In the genomic region with DNA sequence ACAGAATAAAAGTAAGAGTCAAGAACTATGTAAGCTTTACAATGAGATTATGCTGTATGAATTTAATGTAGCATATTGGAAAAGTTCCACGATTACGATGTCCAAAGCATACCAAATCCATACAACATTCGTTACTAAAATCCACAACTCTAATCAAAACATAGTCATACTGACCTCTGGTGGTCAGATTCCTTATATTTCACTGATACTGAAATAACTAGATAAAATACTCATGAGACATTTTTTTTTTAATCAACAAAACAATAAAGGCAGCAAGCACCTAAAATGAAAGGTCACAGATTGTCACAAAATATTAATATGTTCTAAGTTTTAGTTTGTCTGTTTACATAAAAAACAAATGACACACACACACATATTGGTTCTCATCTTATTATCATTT, we compare ENCODE assay signal across 8 mouse cellular contexts. TPM values are rescaled to one million over a fixed set of nuclear protein-coding genes. Genes with fewer than 3 reads are reported as not detected.
DNase-seq lines count a peak whose midpoint lies in the region; ATAC-seq lines count a peak whose summit lies in the region.

No protein-coding gene starts in this region.

- peaks cover 6% of the 10 kb centered on the region for H3K36me3 ChIP-seq in heart, embryonic 13.5 days
- H3K36me3 ChIP-seq in embryonic facial prominence, embryonic 12.5 days = no peaks in the 10 kb centered on the region
- no peaks in the 10 kb centered on the region for H3K36me3 ChIP-seq in limb, embryonic 13.5 days

- H3K4me2 ChIP-seq in heart, embryonic 13.5 days = peak overlapping the region; percentile 82
- H3K4me2 ChIP-seq in embryonic facial prominence, embryonic 12.5 days (replicated peaks) = peak overlapping the region; percentile 71; the same call in 1 of the 2 replicates
- peak overlapping the region; percentile 74 for H3K4me2 ChIP-seq in limb, embryonic 13.5 days (replicated peaks)

- H3K27ac ChIP-seq in heart, embryonic 13.5 days (replicated peaks) = no peak overlapping the region
- no peak overlapping the region for H3K27ac ChIP-seq in embryonic facial prominence, embryonic 12.5 days
- H3K27ac ChIP-seq in limb, embryonic 13.5 days = no peak overlapping the region

- DNase-seq in heart, adult 11 months = no peak
- DNase-seq in ES-CJ7 (ENCODE audit: low read depth, low spot score) = peak; percentile 47
- peak; percentile 82 for DNase-seq in retina, postnatal 1 day
- DNase-seq in right cerebral cortex, postnatal 10 days (ENCODE audit: low spot score in 2 of 2) = no peak

- H3K9ac ChIP-seq in heart, embryonic 13.5 days = no peak overlapping the region
- H3K9ac ChIP-seq in embryonic facial prominence, embryonic 12.5 days = no peak overlapping the region
- H3K9ac ChIP-seq in limb, embryonic 13.5 days = no peak overlapping the region

- peak overlapping the region; percentile 92; the same call in 1 of the 2 replicates for H3K4me3 ChIP-seq in heart, embryonic 13.5 days
- no peak overlapping the region; the same call in 1 of the 2 replicates for H3K4me3 ChIP-seq in embryonic facial prominence, embryonic 12.5 days
- peak overlapping the region; percentile 83; the same call in 1 of the 2 replicates for H3K4me3 ChIP-seq in limb, embryonic 13.5 days

- WGBS in heart, embryonic 13.5 days = 37% methylated on average over 3 of the region's 3 CpGs
- 21% methylated on average over 3 of the region's 3 CpGs for WGBS in embryonic facial prominence, embryonic 12.5 days
- 34% methylated on average over 3 of the region's 3 CpGs for WGBS in limb, embryonic 13.5 days

- no peak for ATAC-seq in heart, embryonic 13.5 days (ENCODE audit: extremely low read depth, insufficient number of reproducible peaks, low FRiP score, low TSS enrichment)
- no peak for ATAC-seq in embryonic facial prominence, embryonic 12.5 days (ENCODE audit: insufficient number of reproducible peaks, insufficient read depth, low FRiP score, low TSS enrichment)
- no peak for ATAC-seq in limb, embryonic 13.5 days (ENCODE audit: low FRiP score, low read depth)
- no peak for ATAC-seq in monocyte, adult 5-6 weeks (replicated peaks; ENCODE audit: insufficient number of reproducible peaks, low FRiP score, low TSS enrichment, poor library complexity, severe bottlenecking)

- H3K9me3 ChIP-seq in heart, embryonic 13.5 days = no peaks in the 10 kb centered on the region
- H3K9me3 ChIP-seq in embryonic facial prominence, embryonic 12.5 days = no peaks in the 10 kb centered on the region
- H3K9me3 ChIP-seq in limb, embryonic 13.5 days = no peaks in the 10 kb centered on the region

- peaks cover 15% of the 10 kb centered on the region for H3K4me1 ChIP-seq in heart, embryonic 13.5 days
- H3K4me1 ChIP-seq in embryonic facial prominence, embryonic 12.5 days = peaks cover 6% of the 10 kb centered on the region
- H3K4me1 ChIP-seq in limb, embryonic 13.5 days = peaks cover 13% of the 10 kb centered on the region

- H3K27me3 ChIP-seq in heart, embryonic 13.5 days (replicated peaks) = no peaks in the 10 kb centered on the region
- no peaks in the 10 kb centered on the region for H3K27me3 ChIP-seq in embryonic facial prominence, embryonic 12.5 days
- H3K27me3 ChIP-seq in limb, embryonic 13.5 days = no peaks in the 10 kb centered on the region

RNA-seq across cellular contexts. Expression of a gene that starts 1.4 kb away (rescaled TPM):
- 28.3 and 29.7 TPM in 2 replicates for polyA plus RNA-seq in heart, embryonic 13.5 days (2015; fragmentation: Nextera tagmentation; extraction: Ambion mirVana)
- 56.8 and 58.3 TPM in 2 replicates for polyA plus RNA-seq in embryonic facial prominence, embryonic 12.5 days (2016; fragmentation: Nextera tagmentation; extraction: Ambion mirVana)
- polyA plus RNA-seq in limb, embryonic 13.5 days (2015; fragmentation: Nextera tagmentation; extraction: Ambion mirVana) = 48.2 and 49.7 TPM in 2 replicates
- total RNA-seq in monocyte, adult 5-6 weeks (2017) = 0.76 to 2.9 TPM (median 2.3 TPM) in 3 replicates

RNA-seq across cellular contexts. Expression of a gene that starts 28.9 kb away (rescaled TPM):
- polyA plus RNA-seq in heart, embryonic 13.5 days (2015; fragmentation: Nextera tagmentation; extraction: Ambion mirVana) = 0.23 and 0.33 TPM in 2 replicates
- 0.78 and 1.1 TPM in 2 replicates for polyA plus RNA-seq in embryonic facial prominence, embryonic 12.5 days (2016; fragmentation: Nextera tagmentation; extraction: Ambion mirVana)
- polyA plus RNA-seq in limb, embryonic 13.5 days (2015; fragmentation: Nextera tagmentation; extraction: Ambion mirVana) = 2.1 and 2.6 TPM in 2 replicates
- 0.21 TPM in 1 of 3 replicates, not detected in the others for total RNA-seq in monocyte, adult 5-6 weeks (2017)

Comparison
In these comparisons a context has a peak if more than half of its experiments do, and no peak if none do; other contexts are left out.
1. DNase-seq: peak in ES-CJ7 (single experiment) and retina, postnatal 1 day (single experiment); none in heart, adult 11 months (single experiment) and right cerebral cortex, postnatal 10 days (0 of 2).
2. Peak in every context shown above with its lines, with median percentiles within 50 percentile points of each other: H3K4me2 ChIP-seq.